Mouse (Mus musculus): Measurements from ENCODE around the gene Ugt1a2.

Ugt1a2 gene

DNA sequence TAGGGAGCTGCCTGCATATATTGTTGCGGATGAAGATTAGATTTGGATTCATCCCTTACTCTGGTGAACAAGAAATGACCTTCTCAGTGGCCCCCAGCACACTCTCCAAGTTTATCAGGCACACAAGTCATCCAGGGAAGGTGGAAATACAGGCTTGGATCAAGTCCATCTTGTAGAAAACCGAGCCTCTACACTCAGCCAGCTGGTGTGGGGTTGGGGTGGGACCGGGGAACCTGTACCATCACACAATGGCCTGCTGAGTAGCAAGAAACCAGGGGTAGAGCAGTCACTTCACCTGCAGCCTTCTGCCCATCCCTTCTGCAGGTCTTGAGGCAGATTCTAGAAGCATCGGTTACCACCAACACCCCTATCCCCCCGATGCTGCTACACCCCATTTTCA is 34.2 kb downstream of the Ugt1a2 start:
- no peak for DNase-seq (ENCODE audit: low spot score)

DNA sequence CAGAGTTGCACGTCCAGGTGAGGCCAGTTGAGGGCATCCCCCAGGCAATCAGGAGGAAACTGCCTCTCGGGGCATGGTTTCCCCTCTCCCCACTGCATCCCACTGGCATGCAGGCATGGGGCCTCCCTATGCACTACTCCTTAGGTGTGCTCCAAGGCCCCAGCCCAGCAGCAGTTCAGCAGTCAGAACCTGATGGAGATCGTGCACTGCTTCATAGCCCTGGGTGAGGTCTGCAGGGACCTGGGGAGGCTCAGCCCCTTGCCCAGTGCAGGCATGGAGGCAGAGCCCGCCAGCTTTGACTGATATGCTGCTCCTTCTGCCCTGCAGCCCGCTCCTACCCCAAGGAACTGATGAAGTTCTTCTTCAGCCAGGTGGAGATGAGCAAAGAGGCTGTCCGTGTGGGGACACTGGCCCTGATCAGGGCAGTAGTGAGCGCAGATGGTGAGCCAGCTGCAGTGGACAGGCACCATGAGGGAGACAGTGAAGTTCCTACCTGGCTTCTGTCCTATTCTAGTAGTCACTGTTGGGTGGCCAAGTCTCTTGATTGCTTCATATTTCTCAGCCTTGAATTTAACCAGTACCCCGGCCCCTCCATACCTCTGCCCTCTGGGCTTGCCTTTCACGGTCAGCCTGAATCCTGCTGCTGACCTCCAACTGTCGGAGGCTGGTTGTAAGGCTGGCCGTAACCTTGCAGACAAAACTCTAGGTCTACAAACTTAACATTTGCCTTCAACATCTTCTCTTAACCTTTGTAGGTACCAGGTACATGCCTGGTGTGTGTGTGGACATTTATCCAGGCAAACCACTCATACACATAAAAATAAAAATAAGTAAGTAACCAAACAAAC is 34.9 kb downstream of the Ugt1a2 start:
- DNase-seq (ENCODE audit: low spot score) = no peak

- no peak for DNase-seq (ENCODE audit: low spot score)
These were observed 35.6 kb downstream of the Ugt1a2 start for GRCm38 (mm10) chr1:88235894-88236415.

DNA sequence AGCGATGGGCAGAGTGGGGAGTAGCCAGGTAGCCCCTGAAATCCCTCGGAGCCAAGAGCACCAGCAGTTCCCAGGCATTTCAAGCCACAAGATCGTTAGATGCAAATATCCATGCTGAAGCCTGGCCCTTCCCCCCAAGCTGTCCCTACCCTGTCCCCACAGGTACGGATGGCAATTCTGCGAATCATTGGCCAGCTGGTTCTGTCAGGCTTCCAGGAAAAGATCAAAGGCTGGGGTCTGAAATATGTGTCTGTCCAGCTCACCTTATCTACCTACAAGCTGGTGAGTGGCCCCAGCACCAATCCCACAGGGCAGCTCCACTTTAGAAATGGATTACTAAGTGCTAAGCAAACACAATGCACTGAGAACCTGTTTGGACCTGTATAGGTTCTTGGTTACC is 36.9 kb downstream of the Ugt1a2 start:
- peak; percentile 97 for DNase-seq (ENCODE audit: low spot score)

GRCm38 (mm10) chr1:88238771-88239170 is 38.4 kb downstream of the Ugt1a2 start:
- DNase-seq (ENCODE audit: low spot score) = no peak

- DNase-seq (ENCODE audit: low spot score) = no peak
These were observed 39.7 kb downstream of the Ugt1a2 start for GRCm38 (mm10) chr1:88240072-88240471.

GRCm38 (mm10) chr1:88240579-88240978 is 40.2 kb downstream of the Ugt1a2 start:
- DNase-seq (ENCODE audit: low spot score) = no peak

GRCm38 (mm10) chr1:88243861-88244260 is 43.5 kb downstream of the Ugt1a2 start:
- DNase-seq (ENCODE audit: low spot score) = no peak

DNA sequence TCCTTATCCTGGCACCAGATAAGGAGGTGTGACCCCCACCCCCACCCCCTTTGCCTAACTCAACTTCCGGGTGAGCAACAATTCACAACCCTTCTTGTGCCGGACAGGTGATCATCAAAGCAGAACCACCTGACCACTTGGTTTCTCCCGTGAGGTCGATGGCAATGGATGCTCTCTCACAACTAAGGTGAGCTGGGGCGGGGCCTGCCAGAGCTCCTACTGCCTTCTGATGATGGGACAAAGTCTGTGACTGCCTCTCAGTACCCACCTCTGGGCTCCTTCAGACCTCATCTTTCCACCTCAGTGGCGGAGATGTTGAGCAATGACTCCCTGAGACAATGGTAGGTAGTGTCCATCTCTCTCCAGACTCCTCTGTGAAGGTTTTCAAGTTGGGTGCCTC is 45.5 kb downstream of the Ugt1a2 start:
- DNase-seq (ENCODE audit: low spot score) = no peak

DNA sequence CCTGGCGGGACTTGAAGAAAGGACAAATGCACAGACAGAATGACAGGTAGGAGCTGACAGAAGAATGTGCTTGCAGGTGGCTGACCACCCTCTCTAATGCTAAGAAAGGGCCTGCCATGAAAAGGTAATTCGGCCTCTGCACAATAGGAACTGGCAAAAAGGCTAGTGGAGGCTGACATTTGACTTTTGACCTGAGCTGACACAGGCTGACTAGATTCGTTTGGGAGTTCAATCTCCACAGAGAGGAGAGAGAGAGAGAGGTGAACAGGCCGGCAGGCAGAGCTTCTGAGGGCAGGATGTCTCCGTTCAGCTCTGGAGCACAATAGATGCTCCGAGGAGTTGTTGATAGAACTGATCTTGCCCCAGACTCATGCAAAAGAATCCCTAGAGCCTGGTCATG is 46.0 kb downstream of the Ugt1a2 start:
- DNase-seq (ENCODE audit: low spot score) = peak; percentile 78

DNA sequence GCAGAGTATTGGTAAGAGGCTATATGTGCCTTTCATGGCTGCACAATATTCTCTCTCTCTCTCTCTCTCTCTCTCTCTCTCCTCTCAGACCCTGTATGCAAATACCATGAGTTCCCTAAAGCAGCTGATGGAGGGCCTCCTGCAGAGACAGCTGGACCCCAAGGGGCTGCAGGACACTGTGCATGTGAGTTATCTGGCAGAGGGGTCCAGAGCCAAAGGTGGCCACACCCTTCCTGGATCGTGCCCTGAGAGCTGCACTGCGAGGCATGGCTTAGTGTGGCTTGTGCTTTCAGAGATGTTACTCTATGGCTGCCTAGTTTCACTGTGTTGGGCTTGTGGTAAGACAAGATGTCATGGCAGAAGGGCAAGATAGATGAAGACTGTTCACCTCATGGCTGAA is 47.3 kb downstream of the Ugt1a2 start:
- DNase-seq (ENCODE audit: low spot score) = no peak

DNA sequence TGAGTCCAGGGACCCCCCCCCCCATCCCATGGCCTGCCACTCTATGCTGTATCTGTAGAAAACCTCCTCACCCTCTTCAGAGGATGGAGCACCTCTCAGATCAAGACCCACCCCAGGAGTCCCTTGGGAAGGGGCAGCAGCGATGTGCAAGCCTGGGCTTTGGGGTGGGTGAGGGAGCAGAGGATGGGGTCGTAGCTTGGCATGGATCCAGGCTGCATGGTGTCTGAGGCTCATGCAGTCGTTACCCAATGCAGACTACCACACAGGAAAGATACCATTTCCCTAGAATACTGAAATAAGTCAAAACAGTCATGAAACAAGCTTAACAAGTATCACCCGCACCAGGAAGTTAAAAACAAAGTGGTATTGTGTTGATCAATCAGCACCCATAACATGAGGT is 48.3 kb downstream of the Ugt1a2 start:
- no peak for DNase-seq (ENCODE audit: low spot score)

DNA sequence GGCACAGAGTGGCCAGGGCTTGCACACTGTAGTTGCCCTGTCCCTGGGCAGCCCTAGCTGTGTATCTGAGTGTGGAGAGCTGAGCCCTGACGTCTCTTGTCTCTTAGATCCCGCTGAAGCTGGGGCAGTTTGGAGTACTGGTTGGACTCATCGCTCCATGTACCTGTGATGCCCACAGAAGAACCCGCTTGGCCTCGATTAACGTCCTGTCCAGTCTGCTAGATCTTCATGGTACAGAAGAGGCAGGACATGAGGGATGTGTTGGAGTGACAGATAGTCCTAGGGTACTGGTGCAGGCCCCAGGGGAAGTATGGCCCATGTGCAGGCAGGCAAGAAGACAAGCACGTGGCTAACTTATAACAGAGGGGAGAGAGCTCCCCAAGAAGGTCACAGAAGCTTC is 49.2 kb downstream of the Ugt1a2 start:
- DNase-seq (ENCODE audit: low spot score) = no peak

DNA sequence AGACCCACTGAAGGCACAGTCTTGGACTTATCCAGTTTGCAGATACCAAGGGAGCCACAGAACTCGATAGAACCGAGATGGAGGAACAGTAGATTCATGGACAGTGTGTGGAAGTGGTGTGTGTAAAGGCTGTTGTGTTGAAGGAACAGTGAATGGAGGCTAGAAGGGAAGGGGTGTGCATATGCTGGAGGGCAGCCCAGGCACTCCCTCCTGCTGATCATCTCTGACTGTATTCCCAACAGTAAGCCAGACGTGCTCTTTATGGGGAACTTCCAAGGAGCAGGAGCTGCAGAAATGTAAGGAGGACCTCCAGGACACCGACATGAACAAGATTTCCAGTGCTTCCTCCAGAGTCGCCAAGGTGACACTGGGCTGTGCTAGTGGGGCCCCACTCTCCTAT is 49.6 kb downstream of the Ugt1a2 start:
- DNase-seq (ENCODE audit: low spot score) = no peak

GRCm38 (mm10) chr1:88253106-88253505 is 52.7 kb downstream of the Ugt1a2 start:
- no peak for DNase-seq (ENCODE audit: low spot score)

- peak; percentile 94 for DNase-seq (ENCODE audit: low spot score)
These were observed 53.1 kb downstream of the Ugt1a2 start for GRCm38 (mm10) chr1:88253540-88253939.

GRCm38 (mm10) chr1:88254793-88255465 is 54.5 kb downstream of the Ugt1a2 start:
- no peak for DNase-seq (ENCODE audit: low spot score)

DNA sequence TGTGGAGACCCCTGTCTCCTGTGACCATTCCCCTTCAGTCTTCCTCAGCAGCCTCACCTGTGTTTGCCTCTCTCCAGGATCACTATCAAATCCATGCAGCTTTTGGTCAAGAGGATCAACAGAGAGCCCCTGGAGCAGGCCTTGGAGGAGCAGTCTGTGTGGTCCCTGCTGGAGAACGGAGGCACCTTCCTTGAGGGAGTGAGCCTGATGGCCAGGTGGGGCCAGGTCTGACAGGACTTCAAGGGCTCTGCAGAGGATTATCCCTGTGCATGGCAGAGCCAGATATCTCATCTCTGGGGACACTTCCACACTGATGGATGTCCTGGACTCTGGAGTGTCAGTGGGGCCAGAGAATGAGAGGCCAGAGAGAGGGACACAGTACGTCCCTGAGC is 55.1 kb downstream of the Ugt1a2 start:
- no peak for DNase-seq (ENCODE audit: low spot score)

GRCm38 (mm10) chr1:88255989-88256754 is 55.8 kb downstream of the Ugt1a2 start:
- no peak for DNase-seq (ENCODE audit: low spot score)

GRCm38 (mm10) chr1:88256886-88257663 is 56.7 kb downstream of the Ugt1a2 start:
- no peak for DNase-seq (ENCODE audit: low spot score)

DNA sequence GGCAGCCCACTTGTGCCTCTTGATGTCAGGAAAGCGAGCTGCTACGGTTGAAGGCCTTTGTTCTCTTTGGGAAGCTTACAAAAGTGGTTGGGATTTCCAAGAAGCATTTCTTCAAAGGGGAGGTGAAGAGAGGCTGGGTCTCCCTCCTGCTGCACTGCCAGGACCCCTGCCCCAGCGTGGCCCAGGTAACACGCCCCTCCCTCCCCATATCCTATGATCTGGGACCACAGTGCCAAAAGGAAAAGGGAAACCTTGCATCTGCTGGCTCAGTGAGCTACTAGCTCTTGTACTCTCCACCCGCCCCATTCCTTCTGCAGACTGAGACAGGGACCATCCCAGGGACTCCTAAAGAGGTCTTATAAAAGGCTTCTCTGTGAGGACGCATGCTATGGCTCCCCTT is 57.3 kb downstream of the Ugt1a2 start:
- no peak for DNase-seq (ENCODE audit: low spot score)

- DNase-seq (ENCODE audit: low spot score) = no peak
These were observed 58.0 kb downstream of the Ugt1a2 start for GRCm38 (mm10) chr1:88258361-88258760.
